Mouse (Mus musculus) embryo, embryonic 10 days (tissue): Measurements from ENCODE around the gene Tnfrsf8.

Source experiments
- DNase-seq: peaks from one replicate; pipeline ENCODE4 v3.0.0-alpha.2; 2015; ENCODE audit warnings: low spot score

Tnfrsf8 gene

GRCm38 (mm10) chr4:145230647-145231046 is 84.3 kb downstream of the Tnfrsf8 start:
- no peak for DNase-seq

- DNase-seq, result no peak
These were observed 85.3 kb downstream of the Tnfrsf8 start for GRCm38 (mm10) chr4:145229524-145230163.

GRCm38 (mm10) chr4:145229051-145229450 is 85.9 kb downstream of the Tnfrsf8 start:
- DNase-seq, result no peak

GRCm38 (mm10) chr4:145224613-145225012 is 90.4 kb downstream of the Tnfrsf8 start:
- no peak for DNase-seq

- DNase-seq, result no peak
These were observed 92.9 kb downstream of the Tnfrsf8 start for GRCm38 (mm10) chr4:145222064-145222463.

GRCm38 (mm10) chr4:145221379-145221778 is 93.6 kb downstream of the Tnfrsf8 start:
- no peak for DNase-seq

- no peak for DNase-seq
These were observed 95.0 kb downstream of the Tnfrsf8 start for GRCm38 (mm10) chr4:145220001-145220400.

GRCm38 (mm10) chr4:145219240-145219985 is 95.6 kb downstream of the Tnfrsf8 start:
- no peak for DNase-seq

- DNase-seq, result no peak
These were observed 97.1 kb downstream of the Tnfrsf8 start for GRCm38 (mm10) chr4:145217837-145218236.
